Mouse (Mus musculus): ENCODE measurements around the gene Scn4b. TPM values are rescaled to one million over a fixed set of nuclear protein-coding genes. Genes with fewer than 3 reads are reported as not detected.

The Scn4b gene
- total and polyA plus RNA-seq, 2 experiments from 2014 or later: 0.85 to 2.2 TPM

GRCm38 (mm10) chr9:45197549-45197948 lies 59.4 kb downstream of the Scn4b start:
- H3K9ac ChIP-seq (replicated peaks; ENCODE audit: low read length): no peak overlapping the region
- no peak overlapping the region for H3K4me3 ChIP-seq (ENCODE audit: low read length)
- H3K9me3 ChIP-seq (ENCODE audit: low read length): no peaks in the 10 kb centered on the region
- no peak for TF ChIP-seq CTCF (IDR thresholded peaks at IDR 0.05; ENCODE audit: low read depth)
- no peak overlapping the region for H3K4me2 ChIP-seq (ENCODE audit: low read depth, low read length)
- WGBS: 85% methylated on average over 5 of the region's 5 CpGs
- H3K27ac ChIP-seq: no peak overlapping the region
- ATAC-seq (no peak), DNase-seq (ENCODE audit: low spot score) (no peak)
- H3K27me3 ChIP-seq (ENCODE audit: insufficient read depth, low read length): no peaks in the 10 kb centered on the region
- no peaks in the 10 kb centered on the region for H3K4me1 ChIP-seq (ENCODE audit: insufficient read depth, low read length)
- H3K36me3 ChIP-seq (ENCODE audit: insufficient read depth, low read length): no peaks in the 10 kb centered on the region

GRCm38 (mm10) chr9:45201319-45201947 lies 63.2 kb downstream of the Scn4b start:
- Histone ChIP-seq H3K4me2 (ENCODE audit: low read depth, low read length) (no peak overlapping the region), H3K4me3 (ENCODE audit: low read length) (no peak overlapping the region), H3K9me3 (ENCODE audit: low read length) (no peaks in the 10 kb centered on the region), H3K4me1 (ENCODE audit: insufficient read depth, low read length) (no peaks in the 10 kb centered on the region), H3K27me3 (ENCODE audit: insufficient read depth, low read length) (no peaks in the 10 kb centered on the region), H3K36me3 (ENCODE audit: insufficient read depth, low read length) (no peaks in the 10 kb centered on the region), H3K9ac (replicated peaks; ENCODE audit: low read length) (no peak overlapping the region), H3K27ac (no peak overlapping the region)
- 84% methylated on average over 5 of the region's 5 CpGs for WGBS
- no peak for ATAC-seq
- no peak for TF ChIP-seq CTCF (IDR thresholded peaks at IDR 0.05; ENCODE audit: low read depth)
- no peak for DNase-seq (ENCODE audit: low spot score)

GRCm38 (mm10) chr9:45202021-45202798 lies 64.0 kb downstream of the Scn4b start:
- Histone ChIP-seq H3K4me1 (ENCODE audit: insufficient read depth, low read length) (no peaks in the 10 kb centered on the region), H3K27ac (no peak overlapping the region), H3K4me2 (ENCODE audit: low read depth, low read length) (no peak overlapping the region), H3K9ac (replicated peaks; ENCODE audit: low read length) (no peak overlapping the region), H3K9me3 (ENCODE audit: low read length) (no peaks in the 10 kb centered on the region), H3K36me3 (ENCODE audit: insufficient read depth, low read length) (no peaks in the 10 kb centered on the region), H3K4me3 (ENCODE audit: low read length) (no peak overlapping the region), H3K27me3 (ENCODE audit: insufficient read depth, low read length) (no peaks in the 10 kb centered on the region)
- DNase-seq (ENCODE audit: low spot score) (no peak), ATAC-seq (no peak)
- WGBS: 76% methylated on average over 9 of the region's 9 CpGs
- TF ChIP-seq CTCF (IDR thresholded peaks at IDR 0.05; ENCODE audit: low read depth): no peak

Other genes starting within 250 kb of the Scn4b start
- 217 and 223 TPM in 2 replicates for gene Atp5l, start 217.7 kb upstream of the Scn4b start, total RNA-seq (2014; rRNA removed)
- 1,057 and 1,065 TPM in 2 replicates for gene Atp5l, start 217.7 kb upstream of the Scn4b start, polyA plus RNA-seq (2015; fragmentation: Nextera tagmentation; extraction: Ambion mirVana)
- gene Ube4a, start 172.8 kb upstream of the Scn4b start, total RNA-seq (2014; rRNA removed): 42.9 and 44.5 TPM in 2 replicates
- gene Ube4a, start 172.8 kb upstream of the Scn4b start, polyA plus RNA-seq (2015; fragmentation: Nextera tagmentation; extraction: Ambion mirVana): 23.8 and 24.8 TPM in 2 replicates
- gene Cd3g, start 158.0 kb upstream of the Scn4b start, total RNA-seq (2014; rRNA removed): not detected in 2 replicates
- gene Cd3g, start 158.0 kb upstream of the Scn4b start, polyA plus RNA-seq (2015; fragmentation: Nextera tagmentation; extraction: Ambion mirVana): not detected in 2 replicates
- gene Cd3d, start 156.6 kb upstream of the Scn4b start, total RNA-seq (2014; rRNA removed): not detected in 2 replicates
- gene Cd3d, start 156.6 kb upstream of the Scn4b start, polyA plus RNA-seq (2015; fragmentation: Nextera tagmentation; extraction: Ambion mirVana): 0.09 TPM in 1 of 2 replicates, not detected in the other
- not detected in 2 replicates for gene Cd3e, start 128.8 kb upstream of the Scn4b start, total RNA-seq (2014; rRNA removed)
- gene Cd3e, start 128.8 kb upstream of the Scn4b start, polyA plus RNA-seq (2015; fragmentation: Nextera tagmentation; extraction: Ambion mirVana): 0.16 and 0.20 TPM in 2 replicates
- gene Mpzl2, start 98.6 kb upstream of the Scn4b start, total RNA-seq (2014; rRNA removed): 2.0 and 4.1 TPM in 2 replicates
- gene Mpzl2, start 98.6 kb upstream of the Scn4b start, polyA plus RNA-seq (2015; fragmentation: Nextera tagmentation; extraction: Ambion mirVana): 3.0 and 4.1 TPM in 2 replicates
- 0.50 and 1.8 TPM in 2 replicates for gene Mpzl3, start 83.2 kb upstream of the Scn4b start, total RNA-seq (2014; rRNA removed)
- gene Mpzl3, start 83.2 kb upstream of the Scn4b start, polyA plus RNA-seq (2015; fragmentation: Nextera tagmentation; extraction: Ambion mirVana): 1.2 and 1.6 TPM in 2 replicates
- not detected in 2 replicates for gene Jaml, start 59.2 kb upstream of the Scn4b start, total RNA-seq (2014; rRNA removed)
- gene Jaml, start 59.2 kb upstream of the Scn4b start, polyA plus RNA-seq (2015; fragmentation: Nextera tagmentation; extraction: Ambion mirVana): 0.40 and 0.71 TPM in 2 replicates
- 9.9 and 14.3 TPM in 2 replicates for gene Scn2b, start 20.6 kb upstream of the Scn4b start, total RNA-seq (2014; rRNA removed)
- gene Scn2b, start 20.6 kb upstream of the Scn4b start, polyA plus RNA-seq (2015; fragmentation: Nextera tagmentation; extraction: Ambion mirVana): 9.0 and 9.7 TPM in 2 replicates
- gene BC049352, start 43.6 kb downstream of the Scn4b start, total RNA-seq (2014; rRNA removed): not detected in 2 replicates
- 0.16 and 0.19 TPM in 2 replicates for gene BC049352, start 43.6 kb downstream of the Scn4b start, polyA plus RNA-seq (2015; fragmentation: Nextera tagmentation; extraction: Ambion mirVana)
- gene Tmprss4, start 65.7 kb downstream of the Scn4b start, total RNA-seq (2014; rRNA removed): 1.1 TPM in 1 of 2 replicates, not detected in the other
- not detected in 2 replicates for gene Tmprss4, start 65.7 kb downstream of the Scn4b start, polyA plus RNA-seq (2015; fragmentation: Nextera tagmentation; extraction: Ambion mirVana)
- gene Il10ra, start 130.8 kb downstream of the Scn4b start, total RNA-seq (2014; rRNA removed): 1.4 and 1.5 TPM in 2 replicates
- gene Il10ra, start 130.8 kb downstream of the Scn4b start, polyA plus RNA-seq (2015; fragmentation: Nextera tagmentation; extraction: Ambion mirVana): 0.70 and 0.83 TPM in 2 replicates
- gene Tmprss13, start 180.7 kb downstream of the Scn4b start, total RNA-seq (2014; rRNA removed): 0.04 TPM in 1 of 2 replicates, not detected in the other
- not detected in 2 replicates for gene Tmprss13, start 180.7 kb downstream of the Scn4b start, polyA plus RNA-seq (2015; fragmentation: Nextera tagmentation; extraction: Ambion mirVana)
- 461 and 490 TPM in 2 replicates for gene Fxyd6, start 231.8 kb downstream of the Scn4b start, total RNA-seq (2014; rRNA removed)
- 752 and 767 TPM in 2 replicates for gene Fxyd6, start 231.8 kb downstream of the Scn4b start, polyA plus RNA-seq (2015; fragmentation: Nextera tagmentation; extraction: Ambion mirVana)